Mouse (Mus musculus): ENCODE measurements at regions not wholly inside any gene's neighbourhood (a gene's known extent, or its start where the extent isn't known, plus 50 kb on each side); places are given as distances from the start of the nearest gene placed in this dataset.
A peak's percentile ranks its signal among the peaks of the same experiment; 100 is the strongest.

DNA sequence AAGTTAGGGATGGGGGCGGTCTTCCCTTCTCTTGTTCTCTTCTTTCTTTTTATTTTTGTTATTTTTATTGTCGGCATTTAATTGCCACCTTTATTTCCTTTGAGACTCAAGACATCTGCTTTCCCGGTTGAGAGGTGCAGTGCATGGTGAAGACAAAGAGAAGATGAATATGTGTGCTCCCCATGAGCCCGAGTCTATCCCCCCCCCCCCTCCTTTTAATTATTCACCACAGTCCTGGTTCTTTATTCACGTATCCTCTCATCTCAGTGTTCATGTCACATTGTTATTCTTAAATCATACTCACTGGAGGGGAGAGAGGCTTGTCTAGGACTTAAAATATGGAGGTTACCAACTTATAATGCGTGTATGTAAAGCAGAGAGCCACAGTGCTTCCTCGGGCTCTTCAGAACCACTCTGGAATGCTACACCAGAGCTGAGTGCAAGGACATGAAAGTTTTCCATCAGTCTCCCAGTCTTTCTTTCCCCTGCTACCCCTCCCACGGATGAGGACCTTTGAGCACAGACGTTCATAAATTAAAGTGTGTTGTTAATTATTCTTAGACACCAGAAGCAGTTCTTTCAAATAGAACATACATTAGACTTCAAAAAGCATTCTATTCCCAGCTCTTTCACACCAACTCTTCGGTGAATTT, 274.6 kb upstream of the Lsamp start:
- H3K4me3 ChIP-seq (ENCODE audit: low read depth, low read length), result no peak overlapping the region
- WGBS, result 70% methylated on average over 10 of the region's 10 CpGs
- no peak for ATAC-seq (ENCODE audit: low read depth)
- no peaks in the 10 kb centered on the region for H3K36me3 ChIP-seq (ENCODE audit: control insufficient read depth, insufficient read depth, low read length)
- no peak for DNase-seq (ENCODE audit: low spot score)
- H3K27me3 ChIP-seq (replicated peaks; ENCODE audit: control insufficient read depth, insufficient read depth, low read length), result no peaks in the 10 kb centered on the region
- H3K9me3 ChIP-seq (ENCODE audit: control insufficient read depth, low read length), result no peaks in the 10 kb centered on the region
- H3K4me2 ChIP-seq (ENCODE audit: low read depth, low read length), result no peak overlapping the region
- no peaks in the 10 kb centered on the region for H3K4me1 ChIP-seq (ENCODE audit: control insufficient read depth, insufficient read depth, low read length)
- H3K27ac ChIP-seq (replicated peaks; ENCODE audit: low read depth, low read length), result no peak overlapping the region
- no peak overlapping the region for H3K9ac ChIP-seq (ENCODE audit: low read depth, low read length)

DNA sequence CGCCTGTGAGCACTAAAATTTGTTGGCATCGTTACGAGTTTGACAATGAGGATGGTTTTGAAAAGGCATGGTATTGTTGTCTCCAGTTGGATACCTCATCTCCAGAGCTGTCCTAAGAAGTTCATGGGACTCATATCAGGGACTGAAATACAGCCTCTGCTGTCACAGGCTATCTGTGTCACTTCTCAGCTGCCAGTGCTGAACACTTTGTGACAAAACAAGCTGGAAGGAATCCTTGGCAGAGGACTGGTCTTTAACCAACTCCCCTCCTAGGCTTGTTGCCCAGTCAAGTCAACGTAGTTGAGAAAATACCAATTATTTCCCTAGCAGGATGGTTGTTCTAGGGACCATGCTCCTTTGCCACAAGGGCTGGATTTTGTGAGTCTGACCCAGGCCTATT, 256.6 kb upstream of the Lsamp start:
- H3K4me1 ChIP-seq (ENCODE audit: control insufficient read depth, insufficient read depth, low read length), result no peaks in the 10 kb centered on the region
- no peaks in the 10 kb centered on the region for H3K27me3 ChIP-seq (replicated peaks; ENCODE audit: control insufficient read depth, insufficient read depth, low read length)
- no peak overlapping the region for H3K4me3 ChIP-seq (ENCODE audit: low read depth, low read length)
- WGBS, result 75% methylated on average over 4 of the region's 4 CpGs
- no peak overlapping the region for H3K4me2 ChIP-seq (ENCODE audit: low read depth, low read length)
- H3K27ac ChIP-seq (replicated peaks; ENCODE audit: low read depth, low read length), result no peak overlapping the region
- no peaks in the 10 kb centered on the region for H3K36me3 ChIP-seq (ENCODE audit: control insufficient read depth, insufficient read depth, low read length)
- H3K9ac ChIP-seq (ENCODE audit: low read depth, low read length), result no peak overlapping the region
- no peak for DNase-seq (ENCODE audit: low spot score)
- H3K9me3 ChIP-seq (ENCODE audit: control insufficient read depth, low read length), result no peaks in the 10 kb centered on the region
- ATAC-seq (ENCODE audit: low read depth), result no peak

DNA sequence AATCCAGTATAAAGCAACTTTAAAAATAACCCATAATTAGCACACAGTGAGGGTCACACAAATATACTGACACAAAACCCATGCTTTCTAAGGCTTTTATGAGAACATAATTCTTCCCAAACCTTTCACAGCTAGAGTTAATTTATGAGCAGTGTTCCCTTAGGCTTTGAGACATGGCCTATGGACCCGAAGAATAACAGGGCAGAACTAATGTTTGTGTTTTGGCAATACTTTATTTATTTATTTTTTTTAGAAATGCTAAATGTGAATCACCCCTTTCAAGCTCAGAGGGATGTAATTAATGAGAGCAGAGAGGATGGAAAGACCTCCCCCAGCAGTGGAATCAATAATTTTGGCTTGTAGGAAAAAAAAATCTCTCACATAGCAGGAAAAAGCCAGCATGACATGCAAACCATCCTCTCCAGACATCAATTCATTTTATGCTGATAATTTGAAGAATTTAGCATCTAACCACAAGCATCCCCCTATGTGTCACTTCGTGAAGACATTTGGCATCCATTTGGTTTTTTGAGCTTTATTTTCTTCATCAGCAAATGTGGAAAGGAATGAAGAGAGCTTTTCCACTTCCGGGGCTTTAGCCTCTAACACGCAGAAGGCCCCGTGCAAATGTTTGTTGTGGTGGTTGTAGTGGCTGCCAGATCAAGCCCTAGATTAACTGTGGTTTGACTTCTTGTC, 238.0 kb upstream of the Lsamp start:
- H3K27ac ChIP-seq (replicated peaks; ENCODE audit: low read depth, low read length), result no peak overlapping the region
- WGBS, result 46% methylated on average over 5 of the region's 5 CpGs
- no peak for ATAC-seq (ENCODE audit: low read depth)

DNA sequence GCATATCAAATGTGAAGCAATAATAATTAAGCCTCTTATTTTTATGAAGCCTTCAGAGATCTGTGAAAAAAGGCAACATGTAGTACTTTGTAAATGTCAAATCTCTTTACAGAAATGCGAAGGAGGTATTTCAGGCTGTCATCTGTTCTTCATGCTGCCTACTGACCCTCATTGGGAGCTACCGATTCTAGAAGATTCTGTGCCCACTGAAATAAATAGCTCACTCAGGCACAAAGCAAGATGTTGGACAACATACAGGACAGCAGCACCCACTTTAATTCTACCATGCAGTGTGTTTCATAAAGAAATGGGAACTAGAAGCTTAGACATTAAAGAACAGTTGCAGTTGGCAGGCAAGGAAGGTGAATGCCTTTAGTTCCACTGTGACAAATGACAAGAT, 232.4 kb upstream of the Lsamp start:
- Histone ChIP-seq H3K36me3 (ENCODE audit: control insufficient read depth, insufficient read depth, low read length) (no peaks in the 10 kb centered on the region), H3K4me3 (ENCODE audit: low read depth, low read length) (no peak overlapping the region), H3K27ac (replicated peaks; ENCODE audit: low read depth, low read length) (no peak overlapping the region), H3K9me3 (ENCODE audit: control insufficient read depth, low read length) (no peaks in the 10 kb centered on the region), H3K27me3 (replicated peaks; ENCODE audit: control insufficient read depth, insufficient read depth, low read length) (no peaks in the 10 kb centered on the region), H3K4me2 (ENCODE audit: low read depth, low read length) (no peak overlapping the region), H3K4me1 (ENCODE audit: control insufficient read depth, insufficient read depth, low read length) (no peaks in the 10 kb centered on the region), H3K9ac (ENCODE audit: low read depth, low read length) (no peak overlapping the region)
- DNase-seq (ENCODE audit: low spot score) (no peak), ATAC-seq (ENCODE audit: low read depth) (no peak)
- WGBS, result 92% methylated on average over 2 of the region's 2 CpGs

More for the DNA sequence above, 238.0 kb upstream of the Lsamp start:
- Histone ChIP-seq H3K27me3 (replicated peaks; ENCODE audit: control insufficient read depth, insufficient read depth, low read length) (no peaks in the 10 kb centered on the region), H3K4me3 (ENCODE audit: low read depth, low read length) (no peak overlapping the region), H3K9ac (ENCODE audit: low read depth, low read length) (no peak overlapping the region), H3K4me1 (ENCODE audit: control insufficient read depth, insufficient read depth, low read length) (no peaks in the 10 kb centered on the region), H3K4me2 (ENCODE audit: low read depth, low read length) (no peak overlapping the region), H3K36me3 (ENCODE audit: control insufficient read depth, insufficient read depth, low read length) (no peaks in the 10 kb centered on the region), H3K9me3 (ENCODE audit: control insufficient read depth, low read length) (no peaks in the 10 kb centered on the region)
- peak; percentile 54 for DNase-seq (ENCODE audit: low spot score)

DNA sequence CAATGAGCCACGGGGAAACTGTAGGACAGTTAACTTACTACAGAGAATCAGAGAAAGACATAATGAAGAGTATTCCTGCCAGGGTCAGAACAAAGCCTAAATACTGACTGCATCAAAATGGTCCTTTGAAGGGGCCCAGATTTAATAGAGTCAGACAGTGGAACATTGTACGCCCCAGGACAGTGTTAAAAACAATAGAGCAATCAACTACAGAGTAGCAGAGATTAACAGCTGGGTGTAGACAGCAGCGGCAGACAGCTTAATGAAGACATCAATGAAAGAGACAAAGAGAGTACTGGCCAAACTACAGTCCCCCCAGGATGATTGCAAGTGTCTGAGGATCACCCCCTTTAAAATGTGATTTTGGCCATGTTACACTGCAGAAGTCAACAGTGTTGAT, 183.1 kb upstream of the Lsamp start:
- H3K4me2 ChIP-seq (ENCODE audit: low read depth, low read length), result no peak overlapping the region
- H3K9ac ChIP-seq (ENCODE audit: low read depth, low read length), result no peak overlapping the region
- no peaks in the 10 kb centered on the region for H3K4me1 ChIP-seq (ENCODE audit: control insufficient read depth, insufficient read depth, low read length)
- no peaks in the 10 kb centered on the region for H3K9me3 ChIP-seq (ENCODE audit: control insufficient read depth, low read length)
- DNase-seq (ENCODE audit: low spot score) (no peak), ATAC-seq (ENCODE audit: low read depth) (no peak)
- no peak overlapping the region for H3K27ac ChIP-seq (replicated peaks; ENCODE audit: low read depth, low read length)
- H3K27me3 ChIP-seq (replicated peaks; ENCODE audit: control insufficient read depth, insufficient read depth, low read length), result no peaks in the 10 kb centered on the region
- WGBS, result 44% methylated on average over 3 of the region's 3 CpGs
- H3K36me3 ChIP-seq (ENCODE audit: control insufficient read depth, insufficient read depth, low read length), result no peaks in the 10 kb centered on the region
- no peak overlapping the region for H3K4me3 ChIP-seq (ENCODE audit: low read depth, low read length)

DNA sequence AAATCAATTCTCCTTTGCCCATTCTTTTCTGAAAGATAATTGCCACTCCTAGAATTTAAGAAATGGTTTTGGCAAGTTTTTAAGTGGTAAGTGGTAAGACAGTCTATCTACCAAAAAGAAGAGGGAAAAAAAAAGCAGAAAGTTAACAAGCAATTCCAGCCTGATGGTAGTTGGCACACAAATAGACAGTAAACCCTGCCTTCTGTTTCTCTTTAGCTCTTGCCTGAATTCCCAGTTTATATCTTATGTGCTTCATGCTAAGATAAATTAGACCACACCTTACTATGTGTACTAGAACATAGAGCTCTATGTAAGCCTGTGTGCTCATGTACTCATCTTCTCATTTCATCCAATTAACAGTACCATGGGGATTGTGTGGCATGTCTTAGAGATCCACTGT, 164.0 kb upstream of the Lsamp start:
- H3K27ac ChIP-seq (replicated peaks; ENCODE audit: low read depth, low read length), result no peak overlapping the region
- no peak overlapping the region for H3K9ac ChIP-seq (ENCODE audit: low read depth, low read length)
- H3K4me2 ChIP-seq (ENCODE audit: low read depth, low read length), result no peak overlapping the region
- no peaks in the 10 kb centered on the region for H3K36me3 ChIP-seq (ENCODE audit: control insufficient read depth, insufficient read depth, low read length)
- H3K4me3 ChIP-seq (ENCODE audit: low read depth, low read length), result no peak overlapping the region
- H3K27me3 ChIP-seq (replicated peaks; ENCODE audit: control insufficient read depth, insufficient read depth, low read length), result no peaks in the 10 kb centered on the region
- H3K9me3 ChIP-seq (ENCODE audit: control insufficient read depth, low read length), result no peaks in the 10 kb centered on the region
- DNase-seq (ENCODE audit: low spot score) (no peak), ATAC-seq (ENCODE audit: low read depth) (no peak)
- no peaks in the 10 kb centered on the region for H3K4me1 ChIP-seq (ENCODE audit: control insufficient read depth, insufficient read depth, low read length)

DNA sequence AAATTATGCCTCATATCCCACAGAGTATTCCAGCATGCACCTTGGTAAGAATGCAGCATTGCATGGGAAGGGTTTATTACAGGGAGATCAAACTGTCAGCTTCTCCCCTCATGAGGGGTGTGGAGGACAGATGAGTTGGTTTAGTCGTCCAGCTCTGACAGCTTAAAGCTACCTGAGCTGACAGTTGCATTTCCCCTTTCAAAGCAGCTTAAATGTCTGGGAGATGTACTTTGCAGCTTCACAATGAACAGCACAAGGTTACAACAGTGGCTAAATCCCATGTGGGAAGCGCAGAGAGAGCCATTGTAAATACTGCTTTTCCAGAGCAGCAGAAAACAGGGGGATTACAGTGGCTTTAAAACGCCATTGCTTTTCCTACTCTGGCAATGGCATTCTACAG, 149.9 kb upstream of the Lsamp start:
- no peaks in the 10 kb centered on the region for H3K4me1 ChIP-seq (ENCODE audit: control insufficient read depth, insufficient read depth, low read length)
- DNase-seq (ENCODE audit: low spot score), result peak; percentile 7
- WGBS, result 47% methylated on average over 3 of the region's 3 CpGs
- no peak overlapping the region for H3K9ac ChIP-seq (ENCODE audit: low read depth, low read length)
- no peaks in the 10 kb centered on the region for H3K27me3 ChIP-seq (replicated peaks; ENCODE audit: control insufficient read depth, insufficient read depth, low read length)
- no peak overlapping the region for H3K4me2 ChIP-seq (ENCODE audit: low read depth, low read length)
- H3K9me3 ChIP-seq (ENCODE audit: control insufficient read depth, low read length), result no peaks in the 10 kb centered on the region
- H3K36me3 ChIP-seq (ENCODE audit: control insufficient read depth, insufficient read depth, low read length), result no peaks in the 10 kb centered on the region
- ATAC-seq (ENCODE audit: low read depth), result no peak
- H3K4me3 ChIP-seq (ENCODE audit: low read depth, low read length), result no peak overlapping the region
- no peak overlapping the region for H3K27ac ChIP-seq (replicated peaks; ENCODE audit: low read depth, low read length)

DNA sequence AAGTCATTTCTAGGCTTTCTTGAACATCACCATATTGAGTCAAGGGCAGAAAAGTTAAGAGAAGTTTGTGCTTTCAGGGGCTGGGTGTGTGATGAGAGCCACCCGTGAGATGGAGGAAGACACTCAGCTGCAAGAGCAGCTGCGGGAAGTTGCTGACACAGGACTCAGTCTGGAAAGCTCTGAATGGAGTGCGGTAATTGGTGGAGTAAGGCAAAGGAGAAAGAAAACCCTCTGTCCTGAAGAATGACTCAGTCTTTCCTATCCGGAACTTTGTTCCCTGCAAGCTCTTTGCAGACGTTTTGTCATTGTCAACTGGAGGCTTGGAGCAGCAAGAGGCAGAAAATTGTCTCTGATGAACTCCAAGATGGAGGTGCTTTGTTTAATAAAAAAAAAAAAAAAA, 102.6 kb upstream of the Lsamp start:
- Histone ChIP-seq H3K36me3 (ENCODE audit: control insufficient read depth, insufficient read depth, low read length) (no peaks in the 10 kb centered on the region), H3K4me1 (ENCODE audit: control insufficient read depth, insufficient read depth, low read length) (no peaks in the 10 kb centered on the region), H3K27me3 (replicated peaks; ENCODE audit: control insufficient read depth, insufficient read depth, low read length) (no peaks in the 10 kb centered on the region), H3K9me3 (ENCODE audit: control insufficient read depth, low read length) (no peaks in the 10 kb centered on the region), H3K4me2 (ENCODE audit: low read depth, low read length) (no peak overlapping the region), H3K4me3 (ENCODE audit: low read depth, low read length) (no peak overlapping the region), H3K9ac (ENCODE audit: low read depth, low read length) (no peak overlapping the region), H3K27ac (replicated peaks; ENCODE audit: low read depth, low read length) (no peak overlapping the region)
- ATAC-seq (ENCODE audit: low read depth) (no peak), DNase-seq (ENCODE audit: low spot score) (no peak)
- 58% methylated on average over 5 of the region's 5 CpGs for WGBS

DNA sequence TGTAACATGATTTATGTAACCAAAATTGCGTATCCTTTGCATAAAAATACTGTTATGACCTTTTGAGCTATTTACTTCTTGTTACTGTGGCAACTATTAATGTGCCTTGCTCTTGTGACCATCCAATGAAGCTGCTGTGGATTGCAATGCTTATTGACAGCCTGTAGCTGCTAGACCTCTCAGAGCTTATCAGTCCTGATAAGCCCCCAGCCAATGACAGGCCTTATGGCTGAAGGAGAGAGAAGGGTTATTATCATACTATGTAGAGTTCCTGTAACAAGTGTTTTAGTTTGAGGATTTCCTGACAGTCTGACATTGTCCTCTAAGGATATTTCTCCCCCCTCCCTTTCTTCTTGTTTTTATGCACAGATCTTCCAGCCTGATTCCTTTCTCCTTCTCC, 96.2 kb upstream of the Lsamp start:
- no peak overlapping the region for H3K4me3 ChIP-seq (ENCODE audit: low read depth, low read length)
- no peaks in the 10 kb centered on the region for H3K9me3 ChIP-seq (ENCODE audit: control insufficient read depth, low read length)
- DNase-seq (ENCODE audit: low spot score) (no peak), ATAC-seq (ENCODE audit: low read depth) (no peak)
- H3K27me3 ChIP-seq (replicated peaks; ENCODE audit: control insufficient read depth, insufficient read depth, low read length), result no peaks in the 10 kb centered on the region
- H3K27ac ChIP-seq (replicated peaks; ENCODE audit: low read depth, low read length), result no peak overlapping the region
- 86% methylated on average over 1 of the region's 1 CpGs for WGBS
- H3K4me2 ChIP-seq (ENCODE audit: low read depth, low read length), result no peak overlapping the region
- H3K9ac ChIP-seq (ENCODE audit: low read depth, low read length), result no peak overlapping the region
- H3K4me1 ChIP-seq (ENCODE audit: control insufficient read depth, insufficient read depth, low read length), result no peaks in the 10 kb centered on the region
- no peaks in the 10 kb centered on the region for H3K36me3 ChIP-seq (ENCODE audit: control insufficient read depth, insufficient read depth, low read length)

Data from embryonic facial prominence, embryonic 14.5 days (tissue).